22 mouse cellular contexts compared by ENCODE assay signal in the genomic region with DNA sequence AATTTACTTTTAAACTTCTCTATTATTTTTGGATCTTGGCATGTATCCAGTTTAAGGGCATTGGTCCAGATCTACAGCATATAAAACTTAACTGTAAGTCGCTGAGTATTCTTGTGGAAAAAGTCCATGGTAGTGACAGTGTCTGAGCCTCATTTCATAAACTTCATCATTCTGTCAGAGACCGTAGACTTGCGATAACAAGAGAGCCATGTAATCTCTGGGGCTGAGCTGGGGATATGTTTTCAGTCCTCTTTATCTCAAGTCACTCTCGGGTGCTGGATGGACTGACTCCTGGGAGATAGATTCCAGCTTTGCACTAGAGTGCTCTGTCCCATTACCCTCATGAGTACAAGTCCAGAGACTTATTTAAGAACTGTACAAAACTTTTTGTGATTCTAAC.
DNase-seq lines count a peak whose midpoint lies in the region; ATAC-seq lines count a peak whose summit lies in the region.
"Had no signal": no experiment of that assay in that cellular context is flagged by ENCODE, and none has a peak within 500 bp of the region (broad histone marks: within the 10 kb centered on the region; RNA-seq: fewer than 3 reads in every experiment).

No protein-coding gene starts in this region.

- no peak for DNase-seq in heart, postnatal 36 days
- DNase-seq in lung, postnatal 4 days, result no peak
- DNase-seq in forebrain, embryonic 14.5 days (ENCODE audit: low spot score), result peak; percentile 19
- no peak for DNase-seq in gastrocnemius, postnatal 4 days (ENCODE audit: low spot score in 2 of 2)
- DNase-seq: adrenal gland, adult 8-10 months; B cell, adult 2 months; cerebellum, adult 8-10 months; cerebellum, postnatal 25 days; gastrocnemius, postnatal 36 days; kidney, adult 11 months; right cerebral cortex, postnatal 14 days; thymus, postnatal 4 days had no signal

- H3K4me2 ChIP-seq in heart, embryonic 13.5 days, result peak overlapping the region; percentile 38
- no peak overlapping the region for H3K4me2 ChIP-seq in lung, embryonic 15.5 days
- H3K4me2 ChIP-seq in forebrain, embryonic 14.5 days (ENCODE audit: low read length), result no peak overlapping the region
- H3K4me2 ChIP-seq: embryonic facial prominence, embryonic 15.5 days; hindbrain, embryonic 15.5 days had no signal

- H3K4me3 ChIP-seq in heart, embryonic 13.5 days, result no peak overlapping the region
- no peak overlapping the region for H3K4me3 ChIP-seq in lung, embryonic 15.5 days
- no peak overlapping the region for H3K4me3 ChIP-seq in forebrain, embryonic 14.5 days (ENCODE audit: low read depth, low read length)
- H3K4me3 ChIP-seq: embryonic facial prominence, embryonic 10.5 days; embryonic facial prominence, embryonic 15.5 days; hindbrain, embryonic 10.5 days; hindbrain, embryonic 15.5 days had no signal

- ATAC-seq in heart, embryonic 13.5 days (ENCODE audit: extremely low read depth, insufficient number of reproducible peaks, low FRiP score, low TSS enrichment), result no peak
- peak; percentile 52; the same call in 1 of the 2 replicates for ATAC-seq in lung, embryonic 15.5 days (ENCODE audit: borderline replicate concordance, extremely low read depth, low FRiP score, low TSS enrichment)
- ATAC-seq in forebrain, embryonic 14.5 days, result peak; percentile 41
- ATAC-seq: activated CD4-positive, CD25-positive, alpha-beta regulatory T cell, adult 4 months; inflammation-experienced regulatory T-cells, adult 6 months; lung, postnatal 0 days had no signal

- no peaks in the 10 kb centered on the region for H3K27me3 ChIP-seq in heart, embryonic 13.5 days (replicated peaks)
- no peaks in the 10 kb centered on the region for H3K27me3 ChIP-seq in lung, embryonic 15.5 days
- no peaks in the 10 kb centered on the region for H3K27me3 ChIP-seq in forebrain, embryonic 14.5 days (replicated peaks; ENCODE audit: control insufficient read depth, insufficient read depth, low read length)
- H3K27me3 ChIP-seq: embryonic facial prominence, embryonic 15.5 days; hindbrain, embryonic 15.5 days had no signal

- H3K9me3 ChIP-seq in heart, embryonic 13.5 days, result no peaks in the 10 kb centered on the region
- H3K9me3 ChIP-seq in lung, embryonic 15.5 days, result no peaks in the 10 kb centered on the region
- H3K9me3 ChIP-seq in forebrain, embryonic 14.5 days (replicated peaks; ENCODE audit: control insufficient read depth, low read length), result no peaks in the 10 kb centered on the region
- H3K9me3 ChIP-seq: embryonic facial prominence, embryonic 10.5 days; embryonic facial prominence, embryonic 15.5 days; hindbrain, embryonic 10.5 days; hindbrain, embryonic 15.5 days had no signal

- peaks cover 23% of the 10 kb centered on the region for H3K4me1 ChIP-seq in heart, embryonic 13.5 days
- H3K4me1 ChIP-seq in lung, embryonic 15.5 days, result peaks cover 5% of the 10 kb centered on the region; the same call in 1 of the 2 replicates
- H3K4me1 ChIP-seq in forebrain, embryonic 14.5 days (ENCODE audit: control insufficient read depth, insufficient read depth, low read length), result peaks cover 6% of the 10 kb centered on the region; the same call in 1 of the 2 replicates
- H3K4me1 ChIP-seq: embryonic facial prominence, embryonic 10.5 days; embryonic facial prominence, embryonic 15.5 days; hindbrain, embryonic 10.5 days; hindbrain, embryonic 15.5 days had no signal

- intact Hi-C loops in heart, postnatal 36 days (cut with DNase I), result no loop called here

- WGBS in heart, embryonic 13.5 days, result 20% methylated on average over 4 of the region's 4 CpGs
- 30% methylated on average over 4 of the region's 4 CpGs for WGBS in lung, embryonic 15.5 days
- WGBS in forebrain, embryonic 14.5 days, result 47% methylated on average over 4 of the region's 4 CpGs

- no peaks in the 10 kb centered on the region for H3K36me3 ChIP-seq in heart, embryonic 13.5 days
- H3K36me3 ChIP-seq in lung, embryonic 15.5 days, result no peaks in the 10 kb centered on the region
- H3K36me3 ChIP-seq in forebrain, embryonic 14.5 days (ENCODE audit: control insufficient read depth, insufficient read depth, low read length), result no peaks in the 10 kb centered on the region
- H3K36me3 ChIP-seq: embryonic facial prominence, embryonic 10.5 days; embryonic facial prominence, embryonic 15.5 days; hindbrain, embryonic 10.5 days; hindbrain, embryonic 15.5 days had no signal

- no peak overlapping the region for H3K9ac ChIP-seq in heart, embryonic 13.5 days
- H3K9ac ChIP-seq in lung, embryonic 15.5 days, result no peak overlapping the region
- no peak overlapping the region for H3K9ac ChIP-seq in forebrain, embryonic 14.5 days (ENCODE audit: low read length)
- H3K9ac ChIP-seq: embryonic facial prominence, embryonic 15.5 days; hindbrain, embryonic 15.5 days; liver, embryonic 14.5 days had no signal

- peak overlapping the region; percentile 80 for H3K27ac ChIP-seq in heart, embryonic 13.5 days (replicated peaks)
- H3K27ac ChIP-seq in lung, embryonic 15.5 days, result 0 out of 2 replicates have a peak overlapping the region, but pooled peaks have one; percentile 18
- H3K27ac ChIP-seq in forebrain, embryonic 14.5 days (ENCODE audit: low read depth, low read length), result 0 out of 2 replicates have a peak overlapping the region, but pooled peaks have one; percentile 5
- H3K27ac ChIP-seq: embryonic facial prominence, embryonic 10.5 days; embryonic facial prominence, embryonic 15.5 days; hindbrain, embryonic 10.5 days; hindbrain, embryonic 15.5 days; liver, embryonic 14.5 days had no signal

Comparison
In these comparisons a context has a peak if more than half of its experiments do, and no peak if none do; other contexts are left out.
1. H3K27ac ChIP-seq: peak in every context shown above with its lines; median percentile 80 in heart, embryonic 13.5 days; 18 in lung, embryonic 15.5 days; 5 in forebrain, embryonic 14.5 days.